Mouse (Mus musculus): ENCODE measurements around the gene Gm16253. TPM values are rescaled to one million over a fixed set of nuclear protein-coding genes. Genes with fewer than 3 reads are reported as not detected.

The Gm16253 gene
- polyA plus RNA-seq, 1 experiment from 2014 or later: 1.0 TPM

DNA sequence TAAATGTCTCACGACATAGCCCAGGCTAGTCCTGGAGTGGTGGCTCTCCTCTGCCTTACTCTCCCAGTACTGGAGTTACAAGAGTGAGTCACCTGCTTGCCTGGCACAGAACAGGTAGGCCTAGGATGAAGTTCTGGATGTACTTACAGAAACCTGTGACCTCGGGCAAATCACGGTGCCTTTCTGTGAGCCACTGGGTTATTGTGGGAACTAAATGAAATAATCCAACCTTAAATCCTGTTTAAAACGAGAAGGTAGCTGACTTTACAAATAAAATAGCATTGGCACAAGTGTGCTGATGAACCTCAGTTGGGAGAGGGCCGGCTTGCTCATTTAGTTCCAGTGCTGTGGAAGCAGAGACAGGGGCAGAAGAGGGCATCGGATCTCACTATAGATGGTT, 22.5 kb upstream of the Gm16253 start:
- Histone ChIP-seq H3K4me3 (ENCODE audit: low read depth, low read length) (no peak overlapping the region), H3K27ac (ENCODE audit: low read depth, low read length) (no peak overlapping the region), H3K36me3 (ENCODE audit: control insufficient read depth, insufficient read depth, low read length) (no peaks in the 10 kb centered on the region), H3K9me3 (ENCODE audit: control insufficient read depth, low read length) (no peaks in the 10 kb centered on the region), H3K4me1 (replicated peaks; ENCODE audit: control insufficient read depth, insufficient read depth, low read length) (peaks cover 13% of the 10 kb centered on the region), H3K4me2 (no peak overlapping the region), H3K9ac (ENCODE audit: low read depth, low read length) (no peak overlapping the region; the same call in 1 of the 2 replicates), H3K27me3 (replicated peaks; ENCODE audit: control insufficient read depth, insufficient read depth, low read length) (0 out of 2 replicates have a peak, but pooled peaks cover 2% of the 10 kb centered on the region)
- whole genome bisulfite sequencing: 81% methylated on average over 6 of the region's 6 CpGs
- ATAC-seq (replicated peaks; ENCODE audit: low FRiP score): no peak
- no peak for DNase-seq (ENCODE audit: low spot score)

GRCm38 (mm10) chr3:96555041-96555596, 21.7 kb upstream of the Gm16253 start:
- no peaks in the 10 kb centered on the region for H3K9me3 ChIP-seq (ENCODE audit: control insufficient read depth, low read length)

GRCm38 (mm10) chr3:96555999-96556614, 20.7 kb upstream of the Gm16253 start:
- Histone ChIP-seq H3K9ac (ENCODE audit: low read depth, low read length) (peak overlapping the region; percentile 95), H3K4me1 (replicated peaks; ENCODE audit: control insufficient read depth, insufficient read depth, low read length) (peaks cover 24% of the 10 kb centered on the region), H3K27ac (ENCODE audit: low read depth, low read length) (no peak overlapping the region; the same call in 1 of the 2 replicates), H3K4me2 (peak overlapping the region; percentile 82), H3K27me3 (replicated peaks; ENCODE audit: control insufficient read depth, insufficient read depth, low read length) (no peaks in the 10 kb centered on the region), H3K36me3 (ENCODE audit: control insufficient read depth, insufficient read depth, low read length) (peaks cover 17% of the 10 kb centered on the region), H3K9me3 (ENCODE audit: control insufficient read depth, low read length) (no peaks in the 10 kb centered on the region), H3K4me3 (ENCODE audit: low read depth, low read length) (peak overlapping the region; percentile 82)
- 71% methylated on average over 15 of the region's 15 CpGs for WGBS
- DNase-seq (ENCODE audit: low spot score): no peak
- ATAC-seq (replicated peaks; ENCODE audit: low FRiP score): no peak

More at GRCm38 (mm10) chr3:96555041-96555596, 21.7 kb upstream of the Gm16253 start:
- H3K4me3 ChIP-seq (ENCODE audit: low read depth, low read length): no peak overlapping the region
- no peak overlapping the region for H3K4me2 ChIP-seq
- ATAC-seq (replicated peaks; ENCODE audit: low FRiP score) (no peak), DNase-seq (ENCODE audit: low spot score) (no peak)
- H3K27ac ChIP-seq (ENCODE audit: low read depth, low read length): peak overlapping the region; percentile 9; the same call in 1 of the 2 replicates
- H3K27me3 ChIP-seq (replicated peaks; ENCODE audit: control insufficient read depth, insufficient read depth, low read length): 0 out of 2 replicates have a peak, but pooled peaks cover 2% of the 10 kb centered on the region
- peaks cover 7% of the 10 kb centered on the region for H3K36me3 ChIP-seq (ENCODE audit: control insufficient read depth, insufficient read depth, low read length)
- WGBS: 66% methylated on average over 12 of the region's 12 CpGs
- H3K9ac ChIP-seq (ENCODE audit: low read depth, low read length): 0 out of 2 replicates have a peak overlapping the region, but pooled peaks have one; percentile 30
- peaks cover 20% of the 10 kb centered on the region for H3K4me1 ChIP-seq (replicated peaks; ENCODE audit: control insufficient read depth, insufficient read depth, low read length)

GRCm38 (mm10) chr3:96556651-96557635, 19.8 kb upstream of the Gm16253 start:
- peak overlapping the region; percentile 82 for H3K4me2 ChIP-seq
- WGBS: 5% methylated on average over 22 of the region's 22 CpGs
- H3K27ac ChIP-seq (ENCODE audit: low read depth, low read length): peak overlapping the region; percentile 84
- H3K4me1 ChIP-seq (replicated peaks; ENCODE audit: control insufficient read depth, insufficient read depth, low read length): peaks cover 24% of the 10 kb centered on the region
- ATAC-seq (replicated peaks; ENCODE audit: low FRiP score) (no peak), DNase-seq (ENCODE audit: low spot score) (peak; percentile 56)
- no peaks in the 10 kb centered on the region for H3K9me3 ChIP-seq (ENCODE audit: control insufficient read depth, low read length)
- no peaks in the 10 kb centered on the region for H3K27me3 ChIP-seq (replicated peaks; ENCODE audit: control insufficient read depth, insufficient read depth, low read length)
- H3K4me3 ChIP-seq (ENCODE audit: low read depth, low read length): peak overlapping the region; percentile 82
- H3K9ac ChIP-seq (ENCODE audit: low read depth, low read length): peak overlapping the region; percentile 95
- peaks cover 20% of the 10 kb centered on the region for H3K36me3 ChIP-seq (ENCODE audit: control insufficient read depth, insufficient read depth, low read length)

DNA sequence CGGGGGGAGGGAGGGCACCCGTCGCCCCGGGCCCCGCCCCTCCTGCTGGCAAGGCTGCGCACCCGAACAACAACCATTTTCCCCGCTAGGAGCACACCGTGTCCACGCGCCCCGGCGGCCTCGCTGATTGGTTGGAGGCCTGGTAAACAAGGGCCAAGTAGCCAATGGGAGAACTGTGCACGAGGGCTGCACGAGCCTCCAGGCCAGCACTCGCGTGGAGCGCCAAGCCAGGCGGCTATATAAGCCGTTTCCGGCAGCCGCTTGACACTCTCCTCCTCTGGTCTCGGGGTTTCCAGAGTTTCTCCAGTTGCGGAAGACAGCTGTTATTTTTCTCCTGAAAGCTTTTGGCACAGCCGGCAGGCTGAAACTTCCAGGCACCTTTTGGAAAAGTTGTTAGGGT, 19.1 kb upstream of the Gm16253 start, which contains the start of gene Txnip:
Gene Txnip (plus strand): TSS at position 264 of the 400 bp plus-strand sequence.
- Histone ChIP-seq H3K27ac (ENCODE audit: low read depth, low read length) (peak within 1 kb of the TSS; percentile 84), H3K4me2 (peak within 1 kb of the TSS; percentile 82), H3K9ac (ENCODE audit: low read depth, low read length) (peak within 1 kb of the TSS; percentile 95), H3K4me1 (replicated peaks; ENCODE audit: control insufficient read depth, insufficient read depth, low read length) (peaks cover 24% of the 10 kb centered on the region), H3K36me3 (ENCODE audit: control insufficient read depth, insufficient read depth, low read length) (peaks cover 20% of the 10 kb centered on the region), H3K9me3 (ENCODE audit: control insufficient read depth, low read length) (no peaks in the 10 kb centered on the region), H3K27me3 (replicated peaks; ENCODE audit: control insufficient read depth, insufficient read depth, low read length) (no peaks in the 10 kb centered on the region), H3K4me3 (ENCODE audit: low read depth, low read length) (peak within 1 kb of the TSS; percentile 82)
- DNase-seq (ENCODE audit: low spot score) (peak; percentile 99), ATAC-seq (replicated peaks; ENCODE audit: low FRiP score) (peak; percentile 99)
- 1% methylated on average over 26 of the region's 26 CpGs for WGBS

GRCm38 (mm10) chr3:96558159-96558558, 18.6 kb upstream of the Gm16253 start:
- no peaks in the 10 kb centered on the region for H3K9me3 ChIP-seq (ENCODE audit: control insufficient read depth, low read length)
- WGBS: under 1% methylated on average over 17 of the region's 17 CpGs
- peaks cover 24% of the 10 kb centered on the region for H3K4me1 ChIP-seq (replicated peaks; ENCODE audit: control insufficient read depth, insufficient read depth, low read length)
- H3K27ac ChIP-seq (ENCODE audit: low read depth, low read length): peak overlapping the region; percentile 73
- peak overlapping the region; percentile 95 for H3K9ac ChIP-seq (ENCODE audit: low read depth, low read length)
- peak overlapping the region; percentile 82 for H3K4me2 ChIP-seq
- H3K4me3 ChIP-seq (ENCODE audit: low read depth, low read length): peak overlapping the region; percentile 82
- ATAC-seq (replicated peaks; ENCODE audit: low FRiP score) (no peak), DNase-seq (ENCODE audit: low spot score) (no peak)
- H3K27me3 ChIP-seq (replicated peaks; ENCODE audit: control insufficient read depth, insufficient read depth, low read length): no peaks in the 10 kb centered on the region
- peaks cover 20% of the 10 kb centered on the region for H3K36me3 ChIP-seq (ENCODE audit: control insufficient read depth, insufficient read depth, low read length)

DNA sequence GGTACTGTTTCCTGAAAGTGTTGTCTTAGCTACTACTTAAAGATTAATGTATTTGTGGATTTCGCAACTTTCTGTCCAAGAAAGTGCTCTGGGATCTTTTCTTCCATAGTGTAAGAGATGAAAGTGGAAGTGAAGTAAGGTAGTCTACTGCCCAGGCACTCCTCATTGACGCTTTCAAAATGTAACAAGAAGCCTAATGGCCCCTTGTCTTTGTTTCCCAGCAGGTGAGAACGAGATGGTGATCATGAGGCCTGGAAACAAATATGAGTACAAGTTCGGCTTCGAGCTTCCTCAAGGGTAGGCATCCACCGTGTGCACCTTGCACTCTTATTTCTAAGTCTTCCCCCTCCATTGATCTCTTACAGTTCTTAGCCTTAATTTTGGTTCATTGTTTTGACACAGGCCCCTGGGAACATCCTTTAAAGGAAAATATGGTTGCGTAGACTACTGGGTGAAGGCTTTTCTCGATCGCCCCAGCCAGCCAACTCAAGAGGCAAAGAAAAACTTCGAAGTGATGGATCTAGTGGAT, 18.1 kb upstream of the Gm16253 start:
- H3K4me1 ChIP-seq (replicated peaks; ENCODE audit: control insufficient read depth, insufficient read depth, low read length): peaks cover 24% of the 10 kb centered on the region
- H3K27ac ChIP-seq (ENCODE audit: low read depth, low read length): peak overlapping the region; percentile 73
- ATAC-seq (replicated peaks; ENCODE audit: low FRiP score): no peak

DNA sequence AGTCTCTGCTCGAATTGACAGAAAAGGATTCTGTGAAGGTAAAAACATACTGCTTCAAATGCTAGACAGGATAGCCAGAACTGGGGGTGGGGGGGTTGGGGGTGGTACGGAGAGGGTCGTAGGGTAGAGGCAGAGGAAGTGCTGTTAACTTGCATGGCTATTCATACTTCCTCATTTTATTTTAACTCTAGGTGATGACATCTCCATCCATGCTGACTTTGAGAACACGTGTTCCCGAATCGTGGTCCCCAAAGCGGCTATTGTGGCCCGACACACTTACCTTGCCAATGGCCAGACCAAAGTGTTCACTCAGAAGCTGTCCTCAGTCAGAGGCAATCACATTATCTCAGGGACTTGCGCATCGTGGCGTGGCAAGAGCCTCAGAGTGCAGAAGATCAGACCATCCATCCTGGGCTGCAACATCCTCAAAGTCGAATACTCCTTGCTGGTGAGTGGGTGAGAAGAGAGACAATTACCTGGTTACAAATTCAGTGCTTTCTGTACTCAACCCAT, 17.3 kb upstream of the Gm16253 start:
- no peak for DNase-seq (ENCODE audit: low spot score)
- Histone ChIP-seq H3K27me3 (replicated peaks; ENCODE audit: control insufficient read depth, insufficient read depth, low read length) (no peaks in the 10 kb centered on the region), H3K4me1 (replicated peaks; ENCODE audit: control insufficient read depth, insufficient read depth, low read length) (peaks cover 29% of the 10 kb centered on the region), H3K36me3 (ENCODE audit: control insufficient read depth, insufficient read depth, low read length) (peaks cover 20% of the 10 kb centered on the region), H3K9me3 (ENCODE audit: control insufficient read depth, low read length) (no peaks in the 10 kb centered on the region), H3K4me3 (ENCODE audit: low read depth, low read length) (peak overlapping the region; percentile 82), H3K27ac (ENCODE audit: low read depth, low read length) (peak overlapping the region; percentile 33; the same call in 1 of the 2 replicates), H3K9ac (ENCODE audit: low read depth, low read length) (peak overlapping the region; percentile 95), H3K4me2 (peak overlapping the region; percentile 82)
- WGBS: 50% methylated on average over 12 of the region's 12 CpGs
- no peak for ATAC-seq (replicated peaks; ENCODE audit: low FRiP score)

More for the DNA sequence above, 18.1 kb upstream of the Gm16253 start:
- peaks cover 20% of the 10 kb centered on the region for H3K36me3 ChIP-seq (ENCODE audit: control insufficient read depth, insufficient read depth, low read length)
- H3K9ac ChIP-seq (ENCODE audit: low read depth, low read length): peak overlapping the region; percentile 95
- DNase-seq (ENCODE audit: low spot score): no peak
- 25% methylated on average over 10 of the region's 10 CpGs for WGBS
- no peaks in the 10 kb centered on the region for H3K9me3 ChIP-seq (ENCODE audit: control insufficient read depth, low read length)
- H3K4me2 ChIP-seq: peak overlapping the region; percentile 82
- H3K4me3 ChIP-seq (ENCODE audit: low read depth, low read length): peak overlapping the region; percentile 82
- H3K27me3 ChIP-seq (replicated peaks; ENCODE audit: control insufficient read depth, insufficient read depth, low read length): no peaks in the 10 kb centered on the region
